Mouse (Mus musculus) testis, adult 2 months (tissue): ENCODE measurements at regions not wholly inside any gene's neighbourhood (a gene's known extent, or its start where the extent isn't known, plus 50 kb on each side); places are given as distances from the start of the nearest gene placed in this dataset.

Experiments
- H3K27ac ChIP-seq: fragments of 200-500 bp; 2 replicates; pipeline ENCODE4 v1.5.1; 2012; ENCODE audit warnings: low read depth, low read length; ENCODE audit not compliant: control insufficient read depth, insufficient read depth
- H3K27me3 ChIP-seq: fragments of 200-500 bp; 2 replicates; pipeline ENCODE4 v1.6.1; 2012; ENCODE audit warnings: mild to moderate bottlenecking, low read length, moderate library complexity; ENCODE audit not compliant: control insufficient read depth, insufficient read depth
- H3K36me3 ChIP-seq: fragments of 200-500 bp; 2 replicates; pipeline ENCODE4 v1.6.1; 2012; ENCODE audit warnings: mild to moderate bottlenecking, low read length; ENCODE audit not compliant: control insufficient read depth, insufficient read depth
- H3K4me1 ChIP-seq: fragments of 200-500 bp; 2 replicates; pipeline ENCODE4 v1.6.1; 2012; ENCODE audit warnings: low read length; ENCODE audit not compliant: control insufficient read depth, insufficient read depth
- H3K4me3 ChIP-seq: fragments of 200-500 bp; 2 replicates; pipeline ENCODE4 v1.5.1; 2012; ENCODE audit warnings: low read depth, mild to moderate bottlenecking, low read length, moderate library complexity, mixed read lengths; ENCODE audit not compliant: control insufficient read depth
- CTCF ChIP-seq: fragments of 200-500 bp; IDR thresholded peaks from 2 replicates; pipeline ENCODE4 v1.5.1; 2012; ENCODE audit warnings: low read depth, mild to moderate bottlenecking, inconsistent platforms, low read length, moderate library complexity; ENCODE audit not compliant: control insufficient read depth, insufficient read depth, insufficient replicate concordance
- POLR2A ChIP-seq: fragments of 200-500 bp; IDR thresholded peaks from 2 replicates; pipeline ENCODE4 v1.6.1; 2012; ENCODE audit warnings: low read depth, mild to moderate bottlenecking, inconsistent platforms, low read length, moderate library complexity; ENCODE audit not compliant: control insufficient read depth

DNA sequence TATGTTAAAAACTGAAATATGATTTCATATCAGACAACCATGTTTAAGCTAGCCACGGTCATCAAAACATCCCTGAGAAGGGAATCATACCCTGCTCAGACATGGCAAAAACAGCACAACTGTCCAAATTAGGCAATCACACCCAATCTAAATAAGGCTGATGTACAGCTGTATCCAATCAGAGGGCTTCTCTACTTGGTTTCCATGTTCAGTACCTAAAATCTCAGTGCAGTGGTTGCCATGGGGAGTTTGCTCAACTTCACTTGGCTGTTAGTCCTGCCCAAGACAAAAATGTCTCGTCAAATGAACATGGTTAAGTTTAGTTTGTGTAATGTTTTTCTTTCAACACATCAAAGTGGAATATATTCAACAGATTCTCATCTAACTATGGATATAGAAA, 987.0 kb downstream of the Cdh9 start:
- no peak overlapping the region for H3K4me3 ChIP-seq
- TF ChIP-seq POLR2A (no peak), CTCF (no peak)
- H3K27ac ChIP-seq = no peak overlapping the region
- H3K27me3 ChIP-seq = no peaks in the 10 kb centered on the region
- no peaks in the 10 kb centered on the region for H3K36me3 ChIP-seq
- no peaks in the 10 kb centered on the region for H3K4me1 ChIP-seq

GRCm38 (mm10) chr15:17730651-17731050, 1002.1 kb downstream of the Cdh9 start:
- Histone ChIP-seq H3K27ac (no peak overlapping the region), H3K36me3 (no peaks in the 10 kb centered on the region), H3K27me3 (no peaks in the 10 kb centered on the region), H3K4me1 (no peaks in the 10 kb centered on the region), H3K4me3 (no peak overlapping the region)
- TF ChIP-seq POLR2A = no peak
- no peak for TF ChIP-seq CTCF

DNA sequence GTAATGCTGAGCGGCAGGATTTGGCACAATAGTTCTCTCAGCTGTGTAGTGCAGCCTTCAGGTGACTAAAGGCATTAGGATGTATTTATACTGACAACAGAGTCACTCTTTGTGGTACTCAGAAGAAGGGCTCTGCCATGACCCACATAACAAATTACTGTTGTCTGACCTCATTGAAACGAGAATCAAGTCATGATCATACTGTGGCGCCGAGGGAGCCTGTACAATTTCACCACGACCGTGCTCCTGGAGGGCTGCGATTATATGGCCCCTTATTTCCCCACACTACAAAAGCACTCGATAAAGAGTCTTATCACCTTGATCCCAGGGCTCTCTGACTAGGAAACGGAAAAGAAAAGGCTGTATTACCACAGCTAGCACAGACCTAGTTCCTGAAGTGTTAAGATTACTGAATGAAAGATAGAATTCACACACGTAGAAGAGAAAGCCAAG, 1041.7 kb downstream of the Cdh9 start:
- H3K27ac ChIP-seq = no peak overlapping the region
- H3K4me1 ChIP-seq = no peaks in the 10 kb centered on the region
- TF ChIP-seq CTCF (no peak), POLR2A (no peak)
- H3K36me3 ChIP-seq = no peaks in the 10 kb centered on the region
- no peaks in the 10 kb centered on the region for H3K27me3 ChIP-seq
- H3K4me3 ChIP-seq = no peak overlapping the region

DNA sequence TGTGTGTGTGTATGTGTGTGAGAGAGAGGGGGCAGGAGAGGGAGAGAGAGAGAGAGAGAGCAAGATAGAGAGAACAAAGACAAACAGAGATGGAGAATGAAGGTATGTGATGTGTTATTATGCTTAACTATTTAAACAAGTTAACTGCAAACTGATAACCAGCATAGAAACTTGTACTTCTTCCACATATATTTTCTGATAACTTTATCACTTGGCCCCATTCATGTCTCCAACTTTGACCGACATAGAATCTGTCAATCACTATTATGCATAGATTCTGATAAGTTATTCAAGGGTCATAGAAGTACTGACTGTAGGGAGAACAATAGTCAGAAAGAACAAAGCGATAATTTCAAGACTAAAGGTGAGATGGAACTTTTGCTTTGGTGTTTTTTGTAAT, 1039.0 kb upstream of the Cdh10 start:
- no peak overlapping the region for H3K4me3 ChIP-seq
- no peaks in the 10 kb centered on the region for H3K27me3 ChIP-seq
- TF ChIP-seq CTCF (no peak), POLR2A (no peak)
- H3K27ac ChIP-seq = no peak overlapping the region
- no peaks in the 10 kb centered on the region for H3K36me3 ChIP-seq
- H3K4me1 ChIP-seq = no peaks in the 10 kb centered on the region

DNA sequence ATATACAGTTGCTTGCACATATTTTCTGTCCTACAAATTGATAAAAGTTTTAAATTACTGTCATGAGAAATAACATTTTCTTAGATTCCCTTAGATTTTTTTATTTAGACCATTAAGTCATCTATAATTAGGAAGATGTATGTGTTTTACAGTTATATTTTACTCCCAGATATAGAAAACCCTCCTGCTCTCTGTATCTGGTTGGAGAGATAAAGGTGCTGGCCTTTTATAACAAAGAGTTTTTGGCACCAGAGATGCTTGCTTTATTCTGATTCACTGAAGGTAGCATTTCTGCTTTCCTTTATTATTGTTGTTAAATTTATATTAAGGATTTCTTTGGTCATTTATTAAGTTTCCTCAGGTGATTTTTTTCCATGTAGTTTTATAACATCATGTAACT, 1035.4 kb upstream of the Cdh10 start:
- TF ChIP-seq POLR2A = no peak
- TF ChIP-seq CTCF = no peak
- H3K36me3 ChIP-seq = no peaks in the 10 kb centered on the region
- H3K27ac ChIP-seq = no peak overlapping the region
- H3K27me3 ChIP-seq = no peaks in the 10 kb centered on the region
- H3K4me3 ChIP-seq = no peak overlapping the region
- no peaks in the 10 kb centered on the region for H3K4me1 ChIP-seq

DNA sequence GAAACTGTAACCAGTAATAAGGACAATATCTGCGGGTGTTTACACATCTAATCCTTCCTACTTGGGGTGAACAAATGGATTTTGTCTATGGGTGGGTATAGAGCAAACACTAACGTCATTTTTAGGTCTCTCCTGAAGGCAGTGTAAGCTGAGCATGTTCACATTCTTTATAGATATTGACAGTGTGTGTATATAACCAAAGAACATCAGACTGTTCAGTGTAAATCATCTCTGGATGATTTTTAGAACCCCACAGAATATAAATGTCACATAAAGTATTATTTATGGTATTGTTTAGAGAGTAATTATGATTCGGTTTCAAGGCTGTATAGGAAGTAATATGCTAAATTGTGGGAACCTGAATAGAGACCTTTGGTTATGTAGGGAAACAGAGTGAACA, 1021.2 kb upstream of the Cdh10 start:
- H3K27ac ChIP-seq = no peak overlapping the region
- H3K4me1 ChIP-seq = no peaks in the 10 kb centered on the region
- H3K27me3 ChIP-seq = no peaks in the 10 kb centered on the region
- H3K4me3 ChIP-seq = no peak overlapping the region
- no peak for TF ChIP-seq POLR2A
- no peak for TF ChIP-seq CTCF
- H3K36me3 ChIP-seq = no peaks in the 10 kb centered on the region

DNA sequence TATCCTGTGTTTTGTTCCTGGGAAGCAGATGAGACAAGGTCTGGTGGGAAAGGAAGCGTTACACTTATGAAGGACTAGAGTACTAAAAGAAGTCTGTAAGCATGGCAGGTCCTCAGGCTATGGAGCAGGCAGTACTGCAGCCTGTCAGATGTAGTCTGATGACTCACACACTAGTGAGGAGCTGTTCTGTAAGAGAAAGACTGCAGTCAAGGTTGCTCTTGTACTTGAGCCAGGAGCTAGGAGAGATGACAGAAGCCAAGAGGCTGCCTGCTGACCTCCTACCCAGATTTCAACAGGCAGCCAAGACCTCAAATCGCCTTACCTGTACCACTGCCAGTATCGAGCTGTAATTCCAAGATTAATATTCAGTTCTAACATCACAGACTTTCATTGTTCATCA, 1017.3 kb upstream of the Cdh10 start:
- no peak overlapping the region for H3K27ac ChIP-seq
- H3K27me3 ChIP-seq = no peaks in the 10 kb centered on the region
- no peak overlapping the region for H3K4me3 ChIP-seq
- H3K4me1 ChIP-seq = no peaks in the 10 kb centered on the region
- H3K36me3 ChIP-seq = no peaks in the 10 kb centered on the region
- TF ChIP-seq POLR2A (no peak), CTCF (no peak)

DNA sequence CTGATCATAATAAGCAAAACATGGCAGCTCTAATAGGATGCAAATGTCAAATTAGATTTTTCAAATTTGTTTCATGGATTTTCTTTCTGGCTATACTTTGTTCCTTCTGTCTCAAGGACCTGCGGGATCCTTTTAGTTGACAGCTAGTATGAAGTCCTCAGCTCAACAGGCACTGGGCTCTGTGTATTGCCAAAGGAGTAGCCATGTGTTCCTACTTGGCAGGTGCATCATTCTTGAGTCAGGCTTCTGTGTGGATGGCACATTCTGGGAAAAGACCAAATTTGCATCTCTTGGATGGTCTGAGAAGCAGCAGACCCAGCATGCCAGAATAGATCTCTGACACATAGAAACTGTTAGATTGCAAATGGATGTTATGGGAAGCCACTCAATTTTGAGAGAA, 1015.6 kb upstream of the Cdh10 start:
- TF ChIP-seq CTCF (no peak), POLR2A (no peak)

More for the DNA sequence above, 1015.6 kb upstream of the Cdh10 start:
- H3K27me3 ChIP-seq = no peaks in the 10 kb centered on the region
- no peak overlapping the region for H3K4me3 ChIP-seq
- H3K36me3 ChIP-seq = no peaks in the 10 kb centered on the region
- H3K4me1 ChIP-seq = no peaks in the 10 kb centered on the region
- H3K27ac ChIP-seq = no peak overlapping the region
